In genomic region chr7:92739956-92740355, GRCm38 (mm10) we compare ENCODE assay signal across 10 mouse cellular contexts. TPM values are rescaled to one million over a fixed set of nuclear protein-coding genes. Genes with fewer than 3 reads are reported as not detected.
DNase-seq lines count a peak whose midpoint lies in the region; ATAC-seq and TF ChIP-seq lines count a peak whose summit lies in the region.
"Had no signal": no experiment of that assay in that cellular context is flagged by ENCODE, and none has a peak within 500 bp of the region (broad histone marks: within the 10 kb centered on the region; RNA-seq: fewer than 3 reads in every experiment).

No protein-coding gene starts in this region.

- H3K9me3 ChIP-seq in CH12.LX (replicated peaks; ENCODE audit: low read length) = no peaks in the 10 kb centered on the region
- no peaks in the 10 kb centered on the region for H3K9me3 ChIP-seq in forebrain, embryonic 15.5 days
- no peaks in the 10 kb centered on the region for H3K9me3 ChIP-seq in liver, embryonic 16.5 days (replicated peaks; ENCODE audit: control insufficient read depth, low read length)

- TF ChIP-seq RAD21 in CH12.LX (IDR thresholded peaks at IDR 0.05; ENCODE audit: low read depth, low read length) = no peak

- TF ChIP-seq CTCF in gastrocnemius, adult 2 months (IDR thresholded peaks at IDR 0.05) = no peak
- no peak for TF ChIP-seq CTCF in CH12.LX (conservative IDR thresholded peaks at IDR 0.05 in 1 of 2, IDR thresholded peaks at IDR 0.05 in 1 of 2; ENCODE audit: low read depth in 2 of 2, low read length in 2 of 2)

- WGBS in forebrain, embryonic 15.5 days = 25% methylated on average over 6 of the region's 6 CpGs
- 50% methylated on average over 6 of the region's 6 CpGs for WGBS in liver, embryonic 16.5 days (ENCODE audit: insufficient replicate concordance)

- TF ChIP-seq EP300 in CH12.LX (IDR thresholded peaks at IDR 0.05; ENCODE audit: low read length) = no peak

- H3K27ac ChIP-seq in gastrocnemius, adult 2 months = peak overlapping the region; percentile 98
- H3K27ac ChIP-seq in CH12.LX (ENCODE audit: insufficient read depth, low read depth) = no peak overlapping the region
- 0 out of 2 replicates have a peak overlapping the region, but pooled peaks have one; percentile 4 for H3K27ac ChIP-seq in forebrain, embryonic 15.5 days (replicated peaks)
- no peak overlapping the region for H3K27ac ChIP-seq in liver, embryonic 16.5 days (ENCODE audit: low read length)

- peaks cover 19% of the 10 kb centered on the region for H3K79me2 ChIP-seq in CH12.LX (replicated peaks; ENCODE audit: control insufficient read depth, extremely low read depth, insufficient read depth, poor library complexity, severe bottlenecking)

- in situ Hi-C loops in CH12.LX (cut with MboI; ENCODE audit: low pct_ligation_motif_present, low pct_unique_long_range_greater_than_20kb, low sequenced_read_pairs) = no loop called here

- H3K27me3 ChIP-seq in CH12.LX (replicated peaks) = peaks cover 11% of the 10 kb centered on the region
- no peaks in the 10 kb centered on the region for H3K27me3 ChIP-seq in forebrain, embryonic 15.5 days
- no peaks in the 10 kb centered on the region for H3K27me3 ChIP-seq in liver, embryonic 16.5 days (ENCODE audit: control insufficient read depth, insufficient read depth, low read depth, low read length)

- no peak for DNase-seq in gastrocnemius, adult 2 months
- no peak for DNase-seq in gastrocnemius, postnatal 14 days
- no peak for DNase-seq in CH12.LX (ENCODE audit: extremely low read depth)
- DNase-seq in right cerebral cortex, adult 18-20 months = no peak
- no peak for DNase-seq in adrenal gland, adult 8-10 months
- DNase-seq in layer of hippocampus, postnatal 25 days (ENCODE audit: extremely low spot score in 1 of 2, low spot score in 1 of 2) = no peak
- DNase-seq: B cell, adult 2 months; cerebellum, adult 9-11 months had no signal

- H3K36me3 ChIP-seq in CH12.LX (replicated peaks in 1 of 2; ENCODE audit: control insufficient read depth in 1 of 2, insufficient read depth in 1 of 2, low read length in 1 of 2) = peaks cover 8 to 31% of the 10 kb centered on the region in 2 experiments
- H3K36me3 ChIP-seq in forebrain, embryonic 15.5 days = peaks cover 12% of the 10 kb centered on the region; the same call in 1 of the 2 replicates
- peaks cover 14% of the 10 kb centered on the region for H3K36me3 ChIP-seq in liver, embryonic 16.5 days (ENCODE audit: control insufficient read depth, insufficient read depth)

- intact Hi-C loops in gastrocnemius, adult 2 months (cut with DNase I) = loop anchor here (2.0 to 5.0 kb wide), 4 partner anchors 71 to 178 kb away; partner anchors contain the start of genes Ccdc90b, Ddias, Pcf11 and Prcp
- intact Hi-C loops in gastrocnemius, postnatal 14 days (cut with DNase I; ENCODE audit: low total_unique reads) = no loop called here

- H3K4me2 ChIP-seq in CH12.LX (ENCODE audit: insufficient read depth, low read depth, poor library complexity, severe bottlenecking) = peak overlapping the region; percentile 96
- H3K4me2 ChIP-seq in forebrain, embryonic 15.5 days (replicated peaks) = peak overlapping the region; percentile 79
- H3K4me2 ChIP-seq in liver, embryonic 16.5 days (ENCODE audit: low read depth, low read length) = peak overlapping the region; percentile 75

- H3K4me3 ChIP-seq in gastrocnemius, adult 2 months = peak overlapping the region; percentile 78
- H3K4me3 ChIP-seq in CH12.LX (replicated peaks in 1 of 3; ENCODE audit: low read depth in 2 of 3, low read length in 2 of 3, poor library complexity in 1 of 3) = peak overlapping the region; percentile 67 to 73 (median 69)
- H3K4me3 ChIP-seq in forebrain, embryonic 15.5 days = peak overlapping the region; percentile 78
- H3K4me3 ChIP-seq in liver, embryonic 16.5 days (ENCODE audit: low read depth, low read length) = peak overlapping the region; percentile 78

- dilution Hi-C loops in CH12.LX (cut with MboI; ENCODE audit: extremely low pct_ligation_motif_present, extremely low pct_unique_long_range_greater_than_20kb, low sequenced_read_pairs) = no loop called here

- ATAC-seq in forebrain, embryonic 15.5 days (replicated peaks) = no peak
- ATAC-seq in liver, embryonic 16.5 days (ENCODE audit: low read depth) = no peak

- peaks cover 7 to 48% of the 10 kb centered on the region in 2 experiments; a peak in 3 of 4 replicates for H3K4me1 ChIP-seq in CH12.LX (ENCODE audit: control insufficient read depth in 1 of 2, insufficient read depth in 2 of 2)
- H3K4me1 ChIP-seq in forebrain, embryonic 15.5 days = peaks cover 59% of the 10 kb centered on the region
- H3K4me1 ChIP-seq in liver, embryonic 16.5 days (ENCODE audit: control insufficient read depth, low read depth, low read length) = peaks cover 26% of the 10 kb centered on the region

- TF ChIP-seq POLR2A in CH12.LX (IDR thresholded peaks at IDR 0.05; ENCODE audit: low read depth, low read length) = no peak

- H3K9ac ChIP-seq in CH12.LX (ENCODE audit: insufficient read depth, low read depth) = peak overlapping the region; percentile 96
- H3K9ac ChIP-seq in forebrain, embryonic 15.5 days (replicated peaks) = peak overlapping the region; percentile 94
- peak overlapping the region; percentile 87 for H3K9ac ChIP-seq in liver, embryonic 16.5 days (ENCODE audit: low read depth, low read length)

TF ChIP-seq in CH12.LX, 34 proteins besides CTCF, POLR2A, EP300 and RAD21:
- no peak for TF ChIP-seq ZMIZ1 (IDR thresholded peaks at IDR 0.05; ENCODE audit: low read depth, low read length)
- no peak for TF ChIP-seq RCOR1 (conservative IDR thresholded peaks at IDR 0.05; ENCODE audit: low read depth, low read length)
- peak; percentile 94; the same call in 1 of the 2 replicates for TF ChIP-seq CHD1 (IDR thresholded peaks at IDR 0.05; ENCODE audit: low read depth, low read length)
- no peak for TF ChIP-seq CHD2 (IDR thresholded peaks at IDR 0.05; ENCODE audit: low read length)
- TF ChIP-seq MXI1 (IDR thresholded peaks at IDR 0.05; ENCODE audit: low read depth, low read length) = no peak
- no peak for TF ChIP-seq JUND (conservative IDR thresholded peaks at IDR 0.05; ENCODE audit: low read depth, low read length)
- TF ChIP-seq SIN3A (IDR thresholded peaks at IDR 0.05; ENCODE audit: low read length) = peak; percentile 21; the same call in 1 of the 2 replicates
- TF ChIP-seq PAX5 (IDR thresholded peaks at IDR 0.05; ENCODE audit: low read length) = no peak
- TF ChIP-seq IRF4 (IDR thresholded peaks at IDR 0.05; ENCODE audit: low read depth, low read length) = no peak

RNA-seq across cellular contexts. Expression of gene Rab30, which starts 1.4 kb away (rescaled TPM):
- 1 to 10 TPM; 6.5 to 7.7 TPM for total RNA-seq in gastrocnemius, adult 2 months (2021)
- 1 to 10 TPM; 5.0 to 6.3 TPM for total RNA-seq in gastrocnemius, postnatal 14 days (2021)
- 39.1 and 48.5 TPM in 2 replicates for total RNA-seq in CH12.LX (2012; rRNA removed)
- total RNA-seq in CH12.LX (2014; rRNA removed) = 99.7 and 105 TPM in 2 replicates
- 66.2 and 68.5 TPM in 2 replicates for polyA plus RNA-seq in CH12.LX (2012; ENCODE audit: insufficient read length, low read depth)
- polyA plus RNA-seq in forebrain, embryonic 15.5 days (2015; fragmentation: Nextera tagmentation; extraction: Ambion mirVana) = 19.8 and 20.7 TPM in 2 replicates
- polyA plus RNA-seq in liver, embryonic 16.5 days (2015; fragmentation: Nextera tagmentation; extraction: Ambion mirVana) = 5.3 and 5.6 TPM in 2 replicates
- total RNA-seq in adrenal gland, adult 8-10 months (2022) = 1 to 10 TPM; 4.6 to 8.5 (median 6.4) TPM
- 10 to 100 TPM; 43.2 to 49.1 TPM for total RNA-seq in layer of hippocampus, postnatal 25 days (2021)

Comparison
In these comparisons a context has a peak if more than half of its experiments do, and no peak if none do; other contexts are left out.
1. H3K27ac ChIP-seq: peak in gastrocnemius, adult 2 months (single experiment) and forebrain, embryonic 15.5 days (single experiment); none in CH12.LX (single experiment) and liver, embryonic 16.5 days (single experiment).
2. RNA of gene Rab30, which starts 1.4 kb away (total RNA-seq): 39.1 to 105 TPM in CH12.LX and 43.2 to 49.1 TPM in layer of hippocampus, postnatal 25 days; 6.5 to 7.7 TPM in gastrocnemius, adult 2 months, 4.6 to 8.5 TPM in adrenal gland, adult 8-10 months and 5.0 to 6.3 TPM in gastrocnemius, postnatal 14 days; every median in the first group is over 4 times any median in the second.
3. Peak in every context shown above with its lines, with median percentiles within 50 percentile points of each other: H3K4me3 ChIP-seq, H3K4me2 ChIP-seq and H3K9ac ChIP-seq.